Mouse (Mus musculus) left cerebral cortex, postnatal 14 days (tissue): ENCODE data around the gene Limd1. TPM values are rescaled to one million over a fixed set of nuclear protein-coding genes. Genes with fewer than 3 reads are reported as not detected.

Source experiments
- DNase-seq, 2 experiments: peaks; one replicate each; pipeline ENCODE4 v3.0.0; 2021 to 2022; ENCODE audit warnings: low spot score in 2 of 2, mixed read lengths in 1 of 2
- intact Hi-C: fragments of 180-260 bp; cut with DNase I; formaldehyde crosslinking; loops from one replicate; pipeline ENCODE4 v1.15.1; 2025
- total RNA-seq, 2 experiments: library from RNA; stranded (reverse); gene quantifications; 2 replicates each; pipeline ENCODE4 v1.2.3; 2021

The Limd1 gene
- total RNA-seq, 2 experiments from 2014 or later, result 8.1 to 8.9 TPM

- intact Hi-C loops, result loop anchor here (10.0 kb wide), 1 partner anchor 124 kb away; no protein-coding TSS in a partner anchor
- DNase-seq, result no peak
These were observed 30.5 kb downstream of the Limd1 start for GRCm38 (mm10) chr9:123508986-123509385.

GRCm38 (mm10) chr9:123509638-123510604 is 31.4 kb downstream of the Limd1 start:
- intact Hi-C loops, result loop anchor here (10.0 kb wide), 1 partner anchor 125 kb away; no protein-coding TSS in a partner anchor
- peak; percentile 26 to 77 for DNase-seq

GRCm38 (mm10) chr9:123510926-123511325 is 32.4 kb downstream of the Limd1 start:
- DNase-seq, result no peak
- intact Hi-C loops, result no loop called here

GRCm38 (mm10) chr9:123512482-123512881 is 34.0 kb downstream of the Limd1 start:
- intact Hi-C loops, result no loop called here
- no peak for DNase-seq

GRCm38 (mm10) chr9:123515087-123515486 is 36.6 kb downstream of the Limd1 start:
- intact Hi-C loops, result no loop called here

GRCm38 (mm10) chr9:123516641-123517385 is 38.3 kb downstream of the Limd1 start:
- no peak for DNase-seq
- intact Hi-C loops, result no loop called here

More at GRCm38 (mm10) chr9:123515087-123515486, 36.6 kb downstream of the Limd1 start:
- DNase-seq, result no peak

- intact Hi-C loops, result no loop called here
- no peak for DNase-seq
These were observed 40.7 kb downstream of the Limd1 start for GRCm38 (mm10) chr9:123518969-123519894.

GRCm38 (mm10) chr9:123520735-123521134 is 42.2 kb downstream of the Limd1 start:
- intact Hi-C loops, result loop anchor here (5.0 to 10.0 kb wide), 2 partner anchors 266 to 363 kb away; no protein-coding TSS in a partner anchor
- DNase-seq, result no peak

GRCm38 (mm10) chr9:123523676-123524075 is 45.2 kb downstream of the Limd1 start:
- no peak for DNase-seq
- intact Hi-C loops, result loop anchor here (5.0 to 10.0 kb wide), 2 partner anchors 269 to 366 kb away; no protein-coding TSS in a partner anchor

GRCm38 (mm10) chr9:123525095-123525494 is 46.6 kb downstream of the Limd1 start:
- intact Hi-C loops, result loop anchor here (5.0 to 10.0 kb wide), 2 partner anchors 73 to 270 kb away; no protein-coding TSS in a partner anchor
- peak; percentile 75 for DNase-seq

- no peak for DNase-seq
- intact Hi-C loops, result loop anchor here (5.0 to 10.0 kb wide), 2 partner anchors 74 to 272 kb away; no protein-coding TSS in a partner anchor
These were observed 48.0 kb downstream of the Limd1 start for GRCm38 (mm10) chr9:123526502-123526901.

GRCm38 (mm10) chr9:123528087-123528925 is 49.8 kb downstream of the Limd1 start:
- no peak for DNase-seq
- intact Hi-C loops, result loop anchor here (5.0 to 10.0 kb wide), 2 partner anchors 76 to 274 kb away; no protein-coding TSS in a partner anchor

GRCm38 (mm10) chr9:123528926-123529295 is 50.4 kb downstream of the Limd1 start:
- peak in 1 of 2 experiments; percentile 59 for DNase-seq
- intact Hi-C loops, result loop anchor here (5.0 to 10.0 kb wide), 2 partner anchors 77 to 274 kb away; no protein-coding TSS in a partner anchor

GRCm38 (mm10) chr9:123529392-123530157 is 51.1 kb downstream of the Limd1 start, which contains the start of gene Sacm1l:
Gene Sacm1l, plus strand, starts transcription at chr9:123529759.
- peak; percentile 99 for DNase-seq
- intact Hi-C loops, result loop anchor here (5.0 to 10.0 kb wide), 2 partner anchors 77 to 275 kb away; no protein-coding TSS in a partner anchor

- intact Hi-C loops, result no loop called here
- no peak for DNase-seq
These were observed 51.6 kb downstream of the Limd1 start for GRCm38 (mm10) chr9:123530158-123530475.

GRCm38 (mm10) chr9:123530566-123531130 is 52.1 kb downstream of the Limd1 start:
- DNase-seq, result no peak
- intact Hi-C loops, result no loop called here

GRCm38 (mm10) chr9:123531234-123531633 is 52.7 kb downstream of the Limd1 start:
- DNase-seq, result no peak
- intact Hi-C loops, result no loop called here
